Mouse (Mus musculus) spleen, adult 2 months (tissue): ENCODE measurements around the gene Nek4. TPM values are rescaled to one million over a fixed set of nuclear protein-coding genes. Genes with fewer than 3 reads are reported as not detected.

Experiments
- DNase-seq, 2 experiments: peaks; one replicate each; pipeline versions ENCODE4 v3.0.0 to v3.0.0-alpha.2; 2012 to 2021; ENCODE audit warnings: low spot score in 2 of 2, low read depth in 1 of 2
- H3K27ac ChIP-seq: fragments of 200-500 bp; 2 replicates; pipeline ENCODE4 v1.5.1; 2012; ENCODE audit warnings: low read length, inconsistent platforms; ENCODE audit not compliant: insufficient read depth
- H3K27me3 ChIP-seq: fragments of 200-500 bp; 2 replicates; pipeline ENCODE4 v1.6.1; 2012; ENCODE audit warnings: mild to moderate bottlenecking, moderate library complexity, low read length, inconsistent platforms; ENCODE audit not compliant: control insufficient read depth, insufficient read depth
- H3K36me3 ChIP-seq: fragments of 200-500 bp; 2 replicates; pipeline ENCODE4 v1.6.1; 2012; ENCODE audit warnings: mild to moderate bottlenecking, low read length, inconsistent platforms; ENCODE audit not compliant: control insufficient read depth, insufficient read depth
- H3K4me1 ChIP-seq: fragments of 200-500 bp; 2 replicates; pipeline ENCODE4 v1.6.1; 2011; ENCODE audit warnings: inconsistent platforms; ENCODE audit not compliant: control insufficient read depth, insufficient read depth, insufficient read length
- H3K4me3 ChIP-seq: fragments of 200-500 bp; 2 replicates; pipeline ENCODE4 v1.5.1; 2011; ENCODE audit warnings: mild to moderate bottlenecking, inconsistent platforms; ENCODE audit not compliant: insufficient read depth, insufficient read length; ENCODE audit errors: extremely low read depth
- CTCF ChIP-seq: fragments of 200-500 bp; IDR thresholded peaks from 2 replicates; pipeline ENCODE4 v1.5.1; 2011; ENCODE audit warnings: mild to moderate bottlenecking, inconsistent platforms; ENCODE audit not compliant: insufficient read depth, insufficient read length, insufficient replicate concordance; ENCODE audit errors: extremely low read depth
- POLR2A ChIP-seq: fragments of 200-500 bp; IDR thresholded peaks from 2 replicates; pipeline ENCODE4 v1.6.1; 2011; ENCODE audit warnings: low read depth, low read length, inconsistent platforms
- whole genome bisulfite sequencing: fragments of 180-500 bp; shearing (Covaris S2); methylation state at CpG from one replicate; pipeline ENCODE4 v1.1.7; 2018; 5-methylcytosine and 5-hydroxymethylcytosine counted together
- polyA plus RNA-seq: library from polyadenylated mRNA; depleted of rRNA; stranded (reverse); fragments of >200 nt; gene quantifications from 2 replicates; pipeline ENCODE4 v1.2.3, GENCODE M21; 2012

The Nek4 gene
- polyA plus RNA-seq, 1 experiment, result 2.0 TPM

DNA sequence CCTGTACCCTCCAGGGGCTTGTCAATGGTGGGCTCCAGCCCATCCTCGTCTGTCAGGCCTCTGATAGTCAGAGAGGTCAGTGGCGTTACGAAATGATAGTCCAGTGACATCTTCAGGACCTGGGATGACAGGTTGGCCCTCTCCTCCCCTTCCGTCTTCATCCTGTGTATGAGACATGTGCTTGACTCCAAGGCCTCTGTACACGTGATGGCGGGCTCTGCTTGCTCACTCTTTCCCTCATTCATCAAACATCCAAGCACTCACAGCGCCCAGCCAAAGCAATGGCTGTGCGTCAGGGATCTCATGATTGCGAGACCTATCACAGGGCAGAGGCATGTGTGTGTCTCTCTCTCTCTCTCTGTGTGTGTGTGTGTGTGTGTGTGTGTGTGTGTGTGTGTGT, 17.8 kb upstream of the Nek4 start:
- TF ChIP-seq CTCF, result no peak
- no peak for TF ChIP-seq POLR2A
- Histone ChIP-seq H3K4me1 (no peaks in the 10 kb centered on the region), H3K36me3 (no peaks in the 10 kb centered on the region), H3K4me3 (no peak overlapping the region), H3K27ac (no peak overlapping the region), H3K27me3 (no peaks in the 10 kb centered on the region)
- 91% methylated on average over 9 of the region's 9 CpGs for WGBS
- no peak for DNase-seq

DNA sequence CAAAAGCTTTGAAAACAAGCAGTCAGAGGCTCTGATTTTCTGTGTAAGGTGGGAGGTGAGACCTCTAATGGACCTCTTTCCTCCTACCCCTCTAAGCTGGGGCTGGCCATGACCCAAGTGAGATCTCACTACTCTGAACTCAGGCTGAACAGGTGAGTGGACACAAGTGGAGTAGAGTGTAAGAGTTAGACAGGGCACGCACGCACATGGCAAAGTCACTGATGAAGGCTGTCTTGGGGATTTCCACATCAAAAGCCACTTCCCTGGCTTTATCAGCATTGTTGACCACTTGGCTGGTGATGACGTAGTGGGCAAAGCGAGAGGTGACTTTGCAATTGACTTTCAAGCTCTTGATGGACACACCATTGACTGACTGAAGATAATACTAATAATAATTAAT, 8.9 kb upstream of the Nek4 start:
- H3K27ac ChIP-seq, result no peak overlapping the region
- H3K4me1 ChIP-seq, result no peaks in the 10 kb centered on the region
- H3K36me3 ChIP-seq, result no peaks in the 10 kb centered on the region
- no peak overlapping the region for H3K4me3 ChIP-seq
- DNase-seq, result no peak
- TF ChIP-seq CTCF (no peak), POLR2A (no peak)
- 90% methylated on average over 4 of the region's 4 CpGs for WGBS
- H3K27me3 ChIP-seq, result no peaks in the 10 kb centered on the region

DNA sequence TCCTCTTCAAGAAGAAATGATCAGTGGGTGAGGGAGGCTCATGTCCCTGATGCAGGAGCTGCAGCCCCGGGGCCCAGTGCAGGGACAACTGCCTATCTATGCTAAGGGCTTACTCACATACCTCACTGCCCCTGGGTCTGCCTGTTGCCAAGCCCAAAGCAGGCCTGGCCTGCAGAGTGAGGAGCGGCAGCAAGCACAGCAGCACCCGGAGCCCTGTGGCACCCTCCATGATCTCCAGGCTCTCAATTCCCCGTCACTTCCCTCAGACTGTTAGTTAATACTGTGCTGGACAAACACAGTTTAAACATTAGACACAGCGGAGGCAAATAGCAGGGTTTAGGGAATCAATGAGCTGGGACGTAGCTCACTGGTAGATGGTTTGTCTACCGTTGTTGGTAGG, 8.1 kb upstream of the Nek4 start, which contains the start of gene Itih1:
Gene Itih1, minus strand, starts transcription at position 252 of the 400 bp plus-strand sequence.
- TF ChIP-seq CTCF (no peak), POLR2A (no peak)
- 91% methylated on average over 7 of the region's 7 CpGs for whole genome bisulfite sequencing
- H3K27ac ChIP-seq, result no peak within 1 kb of the TSS
- no peaks in the 10 kb centered on the region for H3K27me3 ChIP-seq
- H3K4me3 ChIP-seq, result no peak within 1 kb of the TSS
- no peak for DNase-seq
- no peaks in the 10 kb centered on the region for H3K4me1 ChIP-seq
- no peaks in the 10 kb centered on the region for H3K36me3 ChIP-seq

DNA sequence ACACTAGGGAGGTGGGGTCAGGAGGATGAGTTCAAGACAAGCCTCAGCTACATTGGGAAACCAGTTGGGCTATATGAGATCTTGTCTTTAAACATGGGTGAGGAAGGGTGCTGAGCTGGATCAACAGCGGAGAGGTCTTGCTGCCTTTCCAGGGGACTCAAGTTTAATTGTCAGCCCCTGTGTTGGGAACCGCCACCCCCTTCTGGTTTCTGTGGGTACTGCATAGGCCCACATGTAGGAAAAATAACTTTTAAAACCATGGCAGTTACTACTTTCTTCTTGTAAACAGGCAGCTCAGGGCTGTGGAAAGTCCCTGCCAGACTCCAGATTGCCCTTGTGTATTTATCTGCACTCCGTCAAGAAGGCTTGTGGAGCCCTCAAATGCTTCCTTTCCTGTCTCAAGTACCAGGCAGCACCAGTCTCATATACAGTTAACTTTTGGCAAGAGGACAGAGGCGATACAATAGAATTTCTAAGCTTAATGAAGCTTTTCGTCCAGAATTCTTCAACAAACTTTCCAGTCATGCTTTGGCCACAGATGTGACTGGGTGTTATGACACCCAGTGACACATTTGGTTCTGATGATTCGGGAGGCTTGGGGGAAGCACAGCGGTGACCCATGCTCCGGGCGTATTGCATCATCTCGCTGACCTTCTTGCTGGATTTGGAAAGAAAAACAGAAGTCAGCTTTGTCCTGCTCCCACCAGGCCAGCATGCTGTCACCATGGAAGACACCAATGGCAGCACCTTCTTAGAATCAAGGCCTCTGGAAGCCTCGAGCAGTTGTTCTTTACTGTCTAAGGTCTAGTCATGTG, 7.1 kb upstream of the Nek4 start:
- TF ChIP-seq CTCF (peak; percentile 30; the same call in 1 of the 2 replicates), POLR2A (no peak)
- no peak overlapping the region for H3K4me3 ChIP-seq
- no peaks in the 10 kb centered on the region for H3K4me1 ChIP-seq
- peak overlapping the region; percentile 55; the same call in 1 of the 2 replicates for H3K27ac ChIP-seq
- no peaks in the 10 kb centered on the region for H3K36me3 ChIP-seq
- DNase-seq, result peak in 1 of 2 experiments; percentile 41
- H3K27me3 ChIP-seq, result no peaks in the 10 kb centered on the region
- 69% methylated on average over 11 of the region's 11 CpGs for WGBS

DNA sequence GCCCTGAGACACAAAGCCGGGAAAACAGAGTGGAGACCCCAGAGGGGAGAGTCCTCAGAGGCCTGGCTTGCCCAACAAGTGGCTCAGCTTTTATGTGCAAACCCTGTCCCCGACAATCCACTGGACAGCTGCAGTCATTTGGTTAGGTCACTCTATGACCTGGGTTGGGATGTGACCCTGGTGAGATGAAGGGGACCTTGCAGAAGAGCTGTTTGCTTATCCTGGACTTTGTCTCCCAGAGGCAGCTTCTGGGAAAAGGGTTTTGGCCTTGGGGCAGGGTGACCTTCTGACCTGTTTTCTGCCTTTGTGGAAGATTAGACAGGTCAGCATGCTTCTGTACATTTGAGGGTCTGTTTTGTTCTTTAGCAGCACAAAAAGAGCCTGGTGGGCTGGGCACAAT, 6.4 kb upstream of the Nek4 start:
- no peak overlapping the region for H3K4me3 ChIP-seq
- H3K36me3 ChIP-seq, result no peaks in the 10 kb centered on the region
- no peak for DNase-seq
- no peaks in the 10 kb centered on the region for H3K4me1 ChIP-seq
- H3K27me3 ChIP-seq, result no peaks in the 10 kb centered on the region
- 89% methylated on average over 2 of the region's 2 CpGs for WGBS
- H3K27ac ChIP-seq, result peak overlapping the region; percentile 55; the same call in 1 of the 2 replicates
- TF ChIP-seq POLR2A, result no peak
- no peak for TF ChIP-seq CTCF

DNA sequence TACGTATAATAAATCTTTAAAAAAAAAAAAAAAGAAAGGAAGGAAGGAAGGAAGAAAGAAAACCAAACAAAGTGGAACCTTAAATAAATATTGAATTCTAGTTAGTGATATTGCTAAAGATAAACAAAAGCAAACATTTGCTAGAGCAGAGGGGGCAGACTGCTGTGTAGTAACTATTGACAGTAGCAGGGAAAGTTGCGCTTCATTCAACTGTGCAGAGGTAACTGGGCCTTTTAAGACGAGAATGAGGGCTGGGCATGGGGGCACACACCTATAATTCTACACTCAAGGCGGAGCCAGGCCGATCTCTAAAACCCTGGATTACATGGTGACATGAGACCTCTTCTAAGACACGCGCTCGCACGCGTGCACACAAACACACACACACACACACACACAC, 1.2 kb upstream of the Nek4 start:
- DNase-seq, result no peak
- Histone ChIP-seq H3K27ac (no peak overlapping the region), H3K4me1 (peaks cover 3% of the 10 kb centered on the region; the same call in 1 of the 2 replicates), H3K36me3 (no peaks in the 10 kb centered on the region), H3K4me3 (no peak overlapping the region), H3K27me3 (no peaks in the 10 kb centered on the region)
- no peak for TF ChIP-seq POLR2A
- no peak for TF ChIP-seq CTCF
- 96% methylated on average over 10 of the region's 10 CpGs for WGBS

DNA sequence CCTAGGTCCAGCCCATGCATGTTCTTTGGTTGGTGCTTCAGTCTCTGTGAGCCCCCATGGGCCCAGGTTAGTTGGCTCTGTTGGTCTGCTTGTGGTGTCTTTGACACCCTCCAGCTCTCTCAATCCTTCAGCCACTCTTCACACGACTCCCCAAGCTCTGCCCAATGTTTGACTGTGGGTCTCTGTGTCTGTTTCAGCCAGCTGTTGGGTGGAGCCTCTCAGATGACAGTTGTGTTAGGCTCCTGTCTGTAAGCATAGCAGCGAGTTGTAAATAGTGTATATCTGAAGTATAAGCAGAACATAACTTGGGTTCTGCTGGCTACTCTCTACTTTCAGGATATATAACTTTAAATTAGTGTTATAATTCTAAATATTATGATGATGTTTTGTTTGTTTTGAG, 7.3 kb downstream of the Nek4 start:
- DNase-seq, result no peak
- Histone ChIP-seq H3K27ac (no peak overlapping the region), H3K27me3 (no peaks in the 10 kb centered on the region), H3K4me3 (no peak overlapping the region), H3K4me1 (no peaks in the 10 kb centered on the region), H3K36me3 (no peaks in the 10 kb centered on the region; the same call in 1 of the 2 replicates)
- 77% methylated on average over 2 of the region's 2 CpGs for WGBS
- TF ChIP-seq POLR2A (no peak), CTCF (no peak)
